Mouse (Mus musculus) spleen, adult 2 months (tissue): ENCODE data around the gene Plxnb1.

ENCODE experiments used
- CTCF ChIP-seq: fragments of 200-500 bp; IDR thresholded peaks from 2 replicates; pipeline ENCODE4 v1.5.1; 2011; ENCODE audit warnings: mild to moderate bottlenecking, inconsistent platforms; ENCODE audit not compliant: insufficient read depth, insufficient read length, insufficient replicate concordance; ENCODE audit errors: extremely low read depth
- POLR2A ChIP-seq: fragments of 200-500 bp; IDR thresholded peaks from 2 replicates; pipeline ENCODE4 v1.6.1; 2011; ENCODE audit warnings: low read depth, low read length, inconsistent platforms

GRCm38 (mm10) chr9:109105011-109105410, 9.8 kb downstream of the Plxnb1 start:
- TF ChIP-seq POLR2A (no peak), CTCF (no peak)
